Mouse (Mus musculus) heart, postnatal 0 days (tissue): ENCODE measurements around the gene Synpo2l. TPM values are rescaled to one million over a fixed set of nuclear protein-coding genes. Genes with fewer than 3 reads are reported as not detected.

Source experiments
- ATAC-seq: fragments of 200-750 bp; cut with Nextera tagmentation; 2 replicates; pipeline ENCODE4 v1.8.0; 2017; ENCODE audit warnings: low read depth, moderate number of reproducible peaks, moderate library complexity; ENCODE audit not compliant: insufficient read depth
- DNase-seq: peaks from one replicate; pipeline ENCODE4 v3.0.0-alpha.2; 2016; ENCODE audit warnings: low spot score
- H3K27ac ChIP-seq: fragments of 300-500 bp; sonication (generic); 2 replicates; pipeline ENCODE4 v1.5.1; 2014; ENCODE audit warnings: low read depth, mild to moderate bottlenecking
- H3K27me3 ChIP-seq: fragments of 300-500 bp; sonication (generic); 2 replicates; pipeline ENCODE4 v1.6.1; 2014; ENCODE audit warnings: low read length, mixed read lengths; ENCODE audit not compliant: control insufficient read depth, insufficient read depth
- H3K36me3 ChIP-seq: fragments of 300-500 bp; sonication (generic); replicated peaks from 2 replicates; pipeline ENCODE4 v1.6.1; 2014; ENCODE audit warnings: low read length, mixed read lengths; ENCODE audit not compliant: control insufficient read depth, insufficient read depth
- H3K4me1 ChIP-seq: fragments of 300-500 bp; sonication (generic); 2 replicates; pipeline ENCODE4 v1.6.1; 2014; ENCODE audit warnings: antibody characterized with exemption; ENCODE audit not compliant: control insufficient read depth, insufficient read depth
- H3K4me2 ChIP-seq: fragments of 300-500 bp; sonication (generic); 2 replicates; pipeline ENCODE4 v1.6.1; 2014; ENCODE audit warnings: low read depth, mild to moderate bottlenecking, low read length, moderate library complexity
- H3K4me3 ChIP-seq: fragments of 300-500 bp; sonication (generic); 2 replicates; pipeline ENCODE4 v1.5.1; 2014; ENCODE audit warnings: low read depth, low read length
- H3K9ac ChIP-seq: fragments of 300-500 bp; sonication (generic); replicated peaks from 2 replicates; pipeline ENCODE4 v1.6.1; 2014; ENCODE audit warnings: low read depth, low read length, mixed read lengths
- H3K9me3 ChIP-seq: fragments of 300-500 bp; sonication (generic); replicated peaks from 2 replicates; pipeline ENCODE4 v1.6.1; 2016; ENCODE audit warnings: low read length; ENCODE audit not compliant: control insufficient read depth
- CTCF ChIP-seq: IDR thresholded peaks from 2 replicates; pipeline ENCODE4 v1.5.1; 2016; ENCODE audit warnings: antibody characterized with exemption, control low read depth, low read depth
- EP300 ChIP-seq: IDR thresholded peaks from 2 replicates; pipeline ENCODE4 v1.6.1; 2016; ENCODE audit warnings: antibody characterized with exemption, low read depth
- WGBS: fragments of 180-500 bp; shearing (Covaris S2); extraction: QIAGEN DNeasy Blood & Tissue Kit; methylation state at CpG from one replicate; pipeline ENCODE4 v1.1.7; 2014; 5-methylcytosine and 5-hydroxymethylcytosine counted together
- polyA plus RNA-seq: library from polyadenylated mRNA; unstranded; fragments of >200 nt; fragmentation: Nextera tagmentation; extraction: Ambion mirVana; gene quantifications from 2 replicates; pipeline ENCODE4 v1.2.1, GENCODE M21; 2015
- total RNA-seq: library from RNA; depleted of rRNA; stranded (reverse); fragments of >200 nt; gene quantifications from 2 replicates; pipeline ENCODE4 v1.2.3, GENCODE M21; 2014; ENCODE audit warnings: low replicate concordance

Gene Synpo2l
- total and polyA plus RNA-seq, 2 experiments from 2014 or later = 96.8 to 190 TPM

- H3K4me3 ChIP-seq = peak within 1 kb of the TSS; percentile 80
- H3K9ac ChIP-seq = peak within 1 kb of the TSS; percentile 79
- no peaks in the 10 kb centered on the region for H3K27me3 ChIP-seq
- H3K27ac ChIP-seq = peak within 1 kb of the TSS; percentile 98
- DNase-seq = peak; percentile 96
- TF ChIP-seq CTCF (no peak), EP300 (peak; percentile 87)
- peaks cover 34% of the 10 kb centered on the region for H3K36me3 ChIP-seq
- WGBS = under 1% methylated on average over 35 of the region's 43 CpGs
- ATAC-seq = peak; percentile 95
- H3K9me3 ChIP-seq = no peaks in the 10 kb centered on the region
- H3K4me1 ChIP-seq = peaks cover 11% of the 10 kb centered on the region; the same call in 1 of the 2 replicates
- peak within 1 kb of the TSS; percentile 78 for H3K4me2 ChIP-seq
Observed at GRCm38 (mm10) chr14:20674064-20674833, 6.1 kb upstream of the Synpo2l start, which contains the start of gene Sec24c. Gene Sec24c, plus strand, starts transcription at chr14:20674308.

- Histone ChIP-seq H3K27me3 (no peaks in the 10 kb centered on the region), H3K4me1 (peaks cover 15% of the 10 kb centered on the region; the same call in 1 of the 2 replicates), H3K27ac (peak overlapping the region; percentile 98), H3K36me3 (peaks cover 28% of the 10 kb centered on the region), H3K4me2 (peak overlapping the region; percentile 66), H3K9ac (peak overlapping the region; percentile 43; the same call in 1 of the 2 replicates), H3K4me3 (peak overlapping the region; percentile 80), H3K9me3 (no peaks in the 10 kb centered on the region)
- DNase-seq = peak; percentile 52
- WGBS = 11% methylated on average over 13 of the region's 13 CpGs
- peak; percentile 45 for ATAC-seq
- TF ChIP-seq CTCF = no peak
- TF ChIP-seq EP300 = no peak
Observed at GRCm38 (mm10) chr14:20673735-20674063, 5.5 kb upstream of the Synpo2l start.

- Histone ChIP-seq H3K4me2 (0 out of 2 replicates have a peak overlapping the region, but pooled peaks have one; percentile 66), H3K27ac (peak overlapping the region; percentile 98; the same call in 1 of the 2 replicates), H3K4me3 (no peak overlapping the region), H3K9me3 (no peaks in the 10 kb centered on the region), H3K36me3 (peaks cover 21% of the 10 kb centered on the region), H3K4me1 (peaks cover 16% of the 10 kb centered on the region; the same call in 1 of the 2 replicates), H3K9ac (no peak overlapping the region), H3K27me3 (no peaks in the 10 kb centered on the region)
- no peak for ATAC-seq
- TF ChIP-seq CTCF = peak; percentile 55
- no peak for TF ChIP-seq EP300
- no peak for DNase-seq
- 89% methylated on average over 2 of the region's 2 CpGs for WGBS
Observed at GRCm38 (mm10) chr14:20672990-20673389, 4.8 kb upstream of the Synpo2l start.

- TF ChIP-seq CTCF = no peak
- no peak for TF ChIP-seq EP300
- peaks cover 23% of the 10 kb centered on the region for H3K4me1 ChIP-seq
- WGBS = 55% methylated on average over 1 of the region's 1 CpGs
- H3K27ac ChIP-seq = peak overlapping the region; percentile 99
- H3K36me3 ChIP-seq = no peaks in the 10 kb centered on the region; the same call in 1 of the 2 replicates
- H3K27me3 ChIP-seq = no peaks in the 10 kb centered on the region
- peak overlapping the region; percentile 51 for H3K4me3 ChIP-seq
- peak overlapping the region; percentile 72 for H3K9ac ChIP-seq
- no peak for DNase-seq
- H3K9me3 ChIP-seq = no peaks in the 10 kb centered on the region
- peak overlapping the region; percentile 74 for H3K4me2 ChIP-seq
- no peak for ATAC-seq
Observed at GRCm38 (mm10) chr14:20667469-20667868, 685 bp downstream of the Synpo2l start.

- Histone ChIP-seq H3K4me1 (peaks cover 29% of the 10 kb centered on the region), H3K9ac (peak overlapping the region; percentile 86), H3K9me3 (no peaks in the 10 kb centered on the region), H3K27ac (peak overlapping the region; percentile 99), H3K27me3 (no peaks in the 10 kb centered on the region), H3K4me3 (peak overlapping the region; percentile 52), H3K36me3 (peaks cover 7% of the 10 kb centered on the region), H3K4me2 (peak overlapping the region; percentile 76)
- TF ChIP-seq EP300 (peak; percentile 79), CTCF (no peak)
- DNase-seq (peak; percentile 94), ATAC-seq (peak; percentile 68)
- 22% methylated on average over 3 of the region's 3 CpGs for WGBS
Observed at GRCm38 (mm10) chr14:20664436-20664835, 3.7 kb downstream of the Synpo2l start.
